31 mouse cellular contexts compared by ENCODE assay signal in the genomic region with DNA sequence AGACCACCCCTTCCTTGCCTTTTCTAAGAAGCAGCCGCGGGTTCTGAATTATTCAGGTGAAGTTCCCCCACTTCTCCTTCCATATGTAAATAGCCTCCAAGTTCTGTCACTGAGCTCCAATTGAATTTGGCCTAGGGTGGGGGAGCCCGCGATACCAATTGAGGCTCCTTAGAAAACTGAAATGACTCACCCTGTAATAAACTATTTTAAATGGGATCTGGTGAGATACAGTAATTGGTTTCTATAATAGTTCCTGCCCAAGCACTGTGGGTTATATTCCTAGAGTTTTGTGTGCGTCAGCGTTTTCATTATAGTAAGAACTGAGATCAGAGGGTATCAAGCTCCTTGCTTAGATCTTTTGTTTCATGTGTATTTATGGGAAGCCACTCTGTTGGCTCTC. TPM values are rescaled to one million over a fixed set of nuclear protein-coding genes. Genes with fewer than 3 reads are reported as not detected.
DNase-seq lines count a peak whose midpoint lies in the region; ATAC-seq and TF ChIP-seq lines count a peak whose summit lies in the region.
"Had no signal": no experiment of that assay in that cellular context is flagged by ENCODE, and none has a peak within 500 bp of the region (broad histone marks: within the 10 kb centered on the region; RNA-seq: fewer than 3 reads in every experiment).

No protein-coding gene starts in this region.

- no peaks in the 10 kb centered on the region for H3K9me3 ChIP-seq in hindbrain, embryonic 13.5 days
- H3K9me3 ChIP-seq in hindbrain, embryonic 10.5 days: no peaks in the 10 kb centered on the region
- H3K9me3 ChIP-seq in neural tube, embryonic 13.5 days: no peaks in the 10 kb centered on the region
- H3K9me3 ChIP-seq: embryonic facial prominence, embryonic 12.5 days; embryonic facial prominence, embryonic 15.5 days; heart, embryonic 10.5 days; heart, embryonic 13.5 days; hindbrain, embryonic 12.5 days had no signal

- no peak overlapping the region for H3K9ac ChIP-seq in hindbrain, embryonic 13.5 days
- H3K9ac ChIP-seq in neural tube, embryonic 13.5 days: no peak overlapping the region
- H3K9ac ChIP-seq: embryonic facial prominence, embryonic 12.5 days; embryonic facial prominence, embryonic 15.5 days; forebrain, postnatal 0 days; heart, embryonic 13.5 days; hindbrain, embryonic 12.5 days had no signal

- peaks cover 6% of the 10 kb centered on the region for H3K36me3 ChIP-seq in hindbrain, embryonic 13.5 days
- no peaks in the 10 kb centered on the region for H3K36me3 ChIP-seq in hindbrain, embryonic 10.5 days
- H3K36me3 ChIP-seq in neural tube, embryonic 13.5 days: no peaks in the 10 kb centered on the region
- H3K36me3 ChIP-seq: embryonic facial prominence, embryonic 12.5 days; embryonic facial prominence, embryonic 15.5 days; G1E; heart, embryonic 10.5 days; heart, embryonic 13.5 days; hindbrain, embryonic 12.5 days had no signal

- TF ChIP-seq POLR2A in cerebellum, adult 2 months (IDR thresholded peaks at IDR 0.05; ENCODE audit: borderline replicate concordance, insufficient read depth, low read length): no peak

- no peak for DNase-seq in hindbrain, embryonic 10.5 days (ENCODE audit: low spot score)
- no peak for DNase-seq in neural tube, embryonic 10.5 days (ENCODE audit: extremely low spot score, low spot score)
- DNase-seq in brain, adult 2 months (ENCODE audit: low read depth, low spot score): peak; percentile 66
- DNase-seq in telencephalon, adult 2 months (ENCODE audit: low read depth, low spot score): peak; percentile 55
- no peak for DNase-seq in cerebellum, adult 2 months
- DNase-seq: adrenal gland, adult 2 months; adrenal gland, postnatal 14 days; B cell, adult 2 months; cerebellum, adult 18-20 months; cerebellum, adult 9-11 months; cerebellum, postnatal 25 days; forebrain, postnatal 0 days; gastrocnemius, postnatal 10 days; gastrocnemius, postnatal 36 days; heart, adult 2 months; heart, postnatal 14 days; heart, postnatal 4 days had no signal

- H3K4me3 ChIP-seq in hindbrain, embryonic 13.5 days: no peak overlapping the region
- H3K4me3 ChIP-seq in hindbrain, embryonic 10.5 days: no peak overlapping the region
- no peak overlapping the region for H3K4me3 ChIP-seq in neural tube, embryonic 13.5 days
- no peak overlapping the region for H3K4me3 ChIP-seq in cerebellum, adult 2 months (replicated peaks; ENCODE audit: insufficient read depth, low read depth, low read length)
- H3K4me3 ChIP-seq: embryonic facial prominence, embryonic 12.5 days; embryonic facial prominence, embryonic 15.5 days; heart, adult 2 months; heart, embryonic 10.5 days; heart, embryonic 13.5 days; hindbrain, embryonic 12.5 days had no signal

- H3K27ac ChIP-seq in hindbrain, embryonic 13.5 days: peak overlapping the region; percentile 18; the same call in 1 of the 2 replicates
- H3K27ac ChIP-seq in hindbrain, embryonic 10.5 days: no peak overlapping the region
- H3K27ac ChIP-seq in neural tube, embryonic 13.5 days (replicated peaks): 0 out of 2 replicates have a peak overlapping the region, but pooled peaks have one; percentile 42
- H3K27ac ChIP-seq in cerebellum, adult 2 months (ENCODE audit: insufficient read depth, low read length): no peak overlapping the region
- H3K27ac ChIP-seq: embryonic facial prominence, embryonic 12.5 days; embryonic facial prominence, embryonic 15.5 days; heart, adult 2 months; heart, embryonic 10.5 days; heart, embryonic 13.5 days; hindbrain, embryonic 12.5 days had no signal

- 78% methylated on average over 6 of the region's 6 CpGs for WGBS in hindbrain, embryonic 13.5 days
- WGBS in hindbrain, embryonic 10.5 days: 80% methylated on average over 6 of the region's 6 CpGs
- 67% methylated on average over 6 of the region's 6 CpGs for WGBS in neural tube, embryonic 13.5 days
- 93% methylated on average over 6 of the region's 6 CpGs for WGBS in cerebellum, adult 2 months

- no peaks in the 10 kb centered on the region for H3K27me3 ChIP-seq in hindbrain, embryonic 13.5 days
- no peaks in the 10 kb centered on the region for H3K27me3 ChIP-seq in hindbrain, embryonic 10.5 days (ENCODE audit: insufficient read depth, poor library complexity, severe bottlenecking)
- no peaks in the 10 kb centered on the region for H3K27me3 ChIP-seq in neural tube, embryonic 13.5 days
- H3K27me3 ChIP-seq in cerebellum, adult 2 months (ENCODE audit: control insufficient read depth, insufficient read depth, low read length): no peaks in the 10 kb centered on the region
- H3K27me3 ChIP-seq: CH12.LX; embryonic facial prominence, embryonic 12.5 days; embryonic facial prominence, embryonic 15.5 days; hindbrain, embryonic 12.5 days; Patski had no signal

- ATAC-seq in hindbrain, embryonic 13.5 days (ENCODE audit: low FRiP score): no peak
- ATAC-seq in neural tube, embryonic 13.5 days (ENCODE audit: low read depth): no peak
- ATAC-seq: forebrain, embryonic 14.5 days; forebrain, postnatal 0 days; hindbrain, embryonic 16.5 days; Patski had no signal

- H3K4me2 ChIP-seq in hindbrain, embryonic 13.5 days: no peak overlapping the region
- no peak overlapping the region for H3K4me2 ChIP-seq in neural tube, embryonic 13.5 days
- H3K4me2 ChIP-seq: embryonic facial prominence, embryonic 12.5 days; embryonic facial prominence, embryonic 15.5 days; heart, embryonic 13.5 days; hindbrain, embryonic 12.5 days had no signal

- TF ChIP-seq CTCF in cerebellum, adult 2 months (IDR thresholded peaks at IDR 0.05; ENCODE audit: borderline replicate concordance, insufficient read depth, low read depth, low read length): no peak

- H3K4me1 ChIP-seq in hindbrain, embryonic 13.5 days (replicated peaks): peaks cover 25% of the 10 kb centered on the region
- no peaks in the 10 kb centered on the region for H3K4me1 ChIP-seq in hindbrain, embryonic 10.5 days (replicated peaks)
- H3K4me1 ChIP-seq in neural tube, embryonic 13.5 days (replicated peaks): peaks cover 33% of the 10 kb centered on the region
- peaks cover 13% of the 10 kb centered on the region for H3K4me1 ChIP-seq in cerebellum, adult 2 months (ENCODE audit: control insufficient read depth, insufficient read depth, low read length)
- H3K4me1 ChIP-seq: embryonic facial prominence, embryonic 12.5 days had no signal

RNA-seq across cellular contexts. Expression of a gene that starts 14.8 kb away (rescaled TPM):
- not detected in 2 replicates for polyA plus RNA-seq in hindbrain, embryonic 13.5 days (2015; fragmentation: Nextera tagmentation; extraction: Ambion mirVana)
- not detected in 2 replicates for polyA plus RNA-seq in hindbrain, embryonic 10.5 days (2016; fragmentation: Nextera tagmentation; extraction: Ambion mirVana)
- not detected in 2 replicates for polyA plus RNA-seq in neural tube, embryonic 13.5 days (2015; fragmentation: Nextera tagmentation; extraction: Ambion mirVana)
- not detected in 2 replicates for polyA plus RNA-seq in cerebellum, adult 2 months (2012; rRNA removed)
- polyA plus RNA-seq: adrenal gland, adult 2 months; embryonic facial prominence, embryonic 12.5 days; embryonic facial prominence, embryonic 15.5 days; forebrain, embryonic 11.5 days; forebrain, embryonic 14.5 days; forebrain, postnatal 0 days; G1E; heart, embryonic 10.5 days; heart, embryonic 13.5 days; heart, embryonic 16.5 days; hindbrain, embryonic 12.5 days; hindbrain, embryonic 16.5 days; Patski had no signal

Comparison
In these comparisons a context has a peak if more than half of its experiments do, and no peak if none do; other contexts are left out.
1. H3K27ac ChIP-seq: peak in hindbrain, embryonic 13.5 days (single experiment) and neural tube, embryonic 13.5 days (single experiment); none in hindbrain, embryonic 10.5 days (single experiment) and cerebellum, adult 2 months (single experiment).
2. DNase-seq: peak in brain, adult 2 months (single experiment) and telencephalon, adult 2 months (single experiment); none in hindbrain, embryonic 10.5 days (single experiment), neural tube, embryonic 10.5 days (single experiment) and cerebellum, adult 2 months (0 of 2).